Mouse (Mus musculus) CH12.LX (cell line): ENCODE results near the gene Gm11096. TPM values are rescaled to one million over a fixed set of nuclear protein-coding genes. Genes with fewer than 3 reads are reported as not detected.

Source experiments
- DNase-seq: peaks from one replicate; pipeline ENCODE4 v3.0.0-alpha.2; 2013; ENCODE audit errors: extremely low read depth
- H3K27ac ChIP-seq: 2 replicates; pipeline ENCODE4 v1.5.1; 2012; ENCODE audit warnings: low read depth, mild to moderate bottlenecking, control low read depth, moderate library complexity; ENCODE audit not compliant: insufficient read depth
- H3K27me3 ChIP-seq: replicated peaks from 2 replicates; pipeline ENCODE3; 2012; ENCODE audit warnings: inconsistent platforms
- H3K36me3 ChIP-seq, 2 experiments: replicated peaks in 1 of 2; 2 replicates each; pipeline versions ENCODE3 to v1.6.1; 2012; ENCODE audit warnings: inconsistent platforms in 1 of 2, low read length in 1 of 2, mild to moderate bottlenecking in 1 of 2, mixed read lengths in 1 of 2, moderate library complexity in 1 of 2; ENCODE audit not compliant: control insufficient read depth in 1 of 2, insufficient read depth in 1 of 2
- H3K4me1 ChIP-seq, 2 experiments: 2 replicates each; pipeline ENCODE4 v1.6.1; 2012; ENCODE audit warnings: inconsistent platforms in 1 of 2, moderate library complexity in 1 of 2; ENCODE audit not compliant: insufficient read depth in 2 of 2, control insufficient read depth in 1 of 2
- H3K4me2 ChIP-seq: 2 replicates; pipeline ENCODE4 v1.6.1; 2012; ENCODE audit warnings: low read depth, mild to moderate bottlenecking, control low read depth; ENCODE audit not compliant: poor library complexity, insufficient read depth, severe bottlenecking
- H3K4me3 ChIP-seq, 3 experiments: fragments of 150-350 bp in 1 of 3; sonication (generic) in 1 of 3; replicated peaks in 1 of 3; 2 replicates each; pipeline versions ENCODE3 to v1.5.1; 2011 to 2012; ENCODE audit warnings: low read depth in 2 of 3, low read length in 2 of 3, mild to moderate bottlenecking in 2 of 3, moderate library complexity in 2 of 3, control low read depth in 1 of 3, improper control_type of control experiment in 1 of 3, inconsistent platforms in 1 of 3, mixed read lengths in 1 of 3; ENCODE audit not compliant: poor library complexity in 1 of 3
- H3K79me2 ChIP-seq: replicated peaks from 2 replicates; pipeline ENCODE4 v1.6.1; 2012; ENCODE audit warnings: mild to moderate bottlenecking, moderate library complexity; ENCODE audit not compliant: control insufficient read depth, poor library complexity, insufficient read depth, severe bottlenecking; ENCODE audit errors: extremely low read depth
- H3K9ac ChIP-seq: 2 replicates; pipeline ENCODE4 v1.6.1; 2012; ENCODE audit warnings: low read depth, mild to moderate bottlenecking, control low read depth, moderate library complexity; ENCODE audit not compliant: insufficient read depth
- H3K9me3 ChIP-seq: replicated peaks from 2 replicates; pipeline ENCODE3; 2012; ENCODE audit warnings: low read length, inconsistent platforms, mixed read lengths
- BHLHE40 ChIP-seq: IDR thresholded peaks from 2 replicates; pipeline ENCODE4 v1.6.1; 2011; ENCODE audit warnings: mild to moderate bottlenecking, low read depth, low read length, improper control_type of control experiment
- CHD1 ChIP-seq: IDR thresholded peaks from 2 replicates; pipeline ENCODE4 v1.6.1; 2012; ENCODE audit warnings: low read depth, low read length, improper control_type of control experiment, inconsistent platforms
- CHD2 ChIP-seq: IDR thresholded peaks from 2 replicates; pipeline ENCODE4 v1.6.1; 2011; ENCODE audit warnings: low read length, improper control_type of control experiment
- E2F4 ChIP-seq: IDR thresholded peaks from 2 replicates; pipeline ENCODE4 v1.6.1; 2011; ENCODE audit warnings: low read depth, low read length, improper control_type of control experiment; ENCODE audit not compliant: insufficient replicate concordance
- EP300 ChIP-seq: IDR thresholded peaks from 2 replicates; pipeline ENCODE4 v1.6.1; 2011; ENCODE audit warnings: low read length, improper control_type of control experiment
- ETS1 ChIP-seq: conservative IDR thresholded peaks from 2 replicates; pipeline ENCODE4 v1.6.1; 2012; ENCODE audit warnings: low read depth, mild to moderate bottlenecking, inconsistent platforms, low read length, improper control_type of control experiment, moderate library complexity
- IRF4 ChIP-seq: IDR thresholded peaks from 2 replicates; pipeline ENCODE4 v1.6.1; 2014; ENCODE audit warnings: low read depth, mild to moderate bottlenecking, inconsistent platforms, low read length, improper control_type of control experiment
- JUN ChIP-seq: IDR thresholded peaks from 2 replicates; pipeline ENCODE4 v1.6.1; 2011; ENCODE audit warnings: low read depth, mild to moderate bottlenecking, low read length, improper control_type of control experiment, moderate library complexity; ENCODE audit not compliant: insufficient read depth
- MAFK ChIP-seq: IDR thresholded peaks from 2 replicates; pipeline ENCODE4 v1.6.1; 2011; ENCODE audit warnings: low read length, improper control_type of control experiment; ENCODE audit not compliant: insufficient replicate concordance
- MAX ChIP-seq: IDR thresholded peaks from 2 replicates; pipeline ENCODE4 v1.6.1; 2011; ENCODE audit warnings: low read length, improper control_type of control experiment
- MAZ ChIP-seq: IDR thresholded peaks from 2 replicates; pipeline ENCODE4 v1.6.1; 2012; ENCODE audit warnings: low read depth, mild to moderate bottlenecking, inconsistent platforms, low read length, improper control_type of control experiment, moderate library complexity
- MEF2A ChIP-seq: IDR thresholded peaks from 2 replicates; pipeline ENCODE4 v1.6.1; 2014; ENCODE audit warnings: low read depth, mild to moderate bottlenecking, inconsistent platforms, low read length, improper control_type of control experiment, borderline replicate concordance
- MXI1 ChIP-seq: IDR thresholded peaks from 2 replicates; pipeline ENCODE4 v1.6.1; 2011; ENCODE audit warnings: mild to moderate bottlenecking, low read depth, low read length, improper control_type of control experiment
- MYC ChIP-seq: IDR thresholded peaks from 2 replicates; pipeline ENCODE4 v1.6.1; 2011; ENCODE audit warnings: low read depth, mild to moderate bottlenecking, improper control_type of control experiment, low read length
- POLR2A ChIP-seq: IDR thresholded peaks from 2 replicates; pipeline ENCODE4 v1.6.1; 2011; ENCODE audit warnings: low read depth, mild to moderate bottlenecking, improper control_type of control experiment, low read length
- POLR2AphosphoS2 ChIP-seq: IDR thresholded peaks from 2 replicates; pipeline ENCODE4 v1.6.1; 2011; ENCODE audit warnings: low read depth, low read length, improper control_type of control experiment
- SIN3A ChIP-seq: IDR thresholded peaks from 2 replicates; pipeline ENCODE4 v1.6.1; 2012; ENCODE audit warnings: low read length, improper control_type of control experiment, inconsistent platforms
- TCF12 ChIP-seq: IDR thresholded peaks from 2 replicates; pipeline ENCODE4 v1.6.1; 2014; ENCODE audit warnings: low read depth, mild to moderate bottlenecking, inconsistent platforms, low read length, improper control_type of control experiment
- USF1 ChIP-seq: IDR thresholded peaks from 2 replicates; pipeline ENCODE4 v1.6.1; 2014; ENCODE audit warnings: low read depth, mild to moderate bottlenecking, inconsistent platforms, low read length, improper control_type of control experiment
- ZNF384 ChIP-seq: IDR thresholded peaks from 2 replicates; pipeline ENCODE4 v1.6.1; 2012; ENCODE audit warnings: low read depth, low read length, improper control_type of control experiment, inconsistent platforms
- dilution Hi-C: fragments of 300-500 bp; cut with MboI; formaldehyde crosslinking; loops from 2 replicates; pipeline ENCODE4 v1.14.3; 2020; ENCODE audit warnings: low sequenced_read_pairs; ENCODE audit not compliant: extremely low pct_unique_long_range_greater_than_20kb, extremely low pct_ligation_motif_present
- in situ Hi-C: fragments of 300-500 bp; cut with MboI; formaldehyde crosslinking; loops from 3 replicates; pipeline ENCODE4 v1.14.3; 2019; ENCODE audit warnings: low sequenced_read_pairs, low pct_ligation_motif_present, low pct_unique_long_range_greater_than_20kb, mixed read lengths
- polyA plus RNA-seq: library from polyadenylated mRNA; unstranded; fragments of >175 nt; gene quantifications from 2 replicates; pipeline ENCODE4 v1.2.1, GENCODE M21; 2012; ENCODE audit warnings: low read depth; ENCODE audit not compliant: insufficient read length
- total RNA-seq, 2 experiments: library from RNA; depleted of rRNA; stranded (reverse); fragments of 300-350 nt in 1 of 2; fragments of >200 nt in 1 of 2; gene quantifications; 2 replicates each; pipeline ENCODE4 v1.2.3; 2012 to 2014

The Gm11096 gene
- total and polyA plus RNA-seq, 3 experiments = not detected

GRCm38 (mm10) chr17:81433148-81433547, 8.4 kb upstream of the Gm11096 start:
- H3K79me2 ChIP-seq = no peaks in the 10 kb centered on the region
- H3K27ac ChIP-seq = no peak overlapping the region
- no peak overlapping the region for H3K4me3 ChIP-seq
- no peak for DNase-seq
- H3K27me3 ChIP-seq = no peaks in the 10 kb centered on the region
- H3K9me3 ChIP-seq = peaks cover 65% of the 10 kb centered on the region
- TF ChIP-seq EP300 = no peak
- dilution Hi-C loops = no loop called here
- H3K9ac ChIP-seq = no peak overlapping the region
- H3K4me1 ChIP-seq = no peaks in the 10 kb centered on the region
- in situ Hi-C loops = no loop called here
- no peaks in the 10 kb centered on the region for H3K36me3 ChIP-seq
- H3K4me2 ChIP-seq = no peak overlapping the region

GRCm38 (mm10) chr17:81455269-81455668, 13.7 kb downstream of the Gm11096 start:
- no peak overlapping the region for H3K9ac ChIP-seq
- no peaks in the 10 kb centered on the region for H3K79me2 ChIP-seq
- H3K9me3 ChIP-seq = peaks cover 55% of the 10 kb centered on the region
- H3K4me1 ChIP-seq = no peaks in the 10 kb centered on the region
- dilution Hi-C loops = no loop called here
- no peak overlapping the region for H3K4me2 ChIP-seq
- in situ Hi-C loops = no loop called here
- H3K36me3 ChIP-seq = no peaks in the 10 kb centered on the region
- no peaks in the 10 kb centered on the region for H3K27me3 ChIP-seq
- H3K27ac ChIP-seq = no peak overlapping the region
- DNase-seq = no peak
- no peak overlapping the region for H3K4me3 ChIP-seq
- no peak for TF ChIP-seq MYC
- no peak for TF ChIP-seq MEF2A
- TF ChIP-seq EP300 = no peak
- TF ChIP-seq CHD2 = no peak
- no peak for TF ChIP-seq ZNF384
- TF ChIP-seq POLR2AphosphoS2 = no peak
- TF ChIP-seq MAFK = no peak
- no peak for TF ChIP-seq CHD1
- TF ChIP-seq JUN = no peak
- TF ChIP-seq TCF12 = no peak
- no peak for TF ChIP-seq IRF4
- TF ChIP-seq MXI1 = no peak
- no peak for TF ChIP-seq ETS1

GRCm38 (mm10) chr17:81455977-81456376, 14.4 kb downstream of the Gm11096 start:
- dilution Hi-C loops = no loop called here
- in situ Hi-C loops = no loop called here
- Histone ChIP-seq H3K4me1 (no peaks in the 10 kb centered on the region), H3K4me2 (no peak overlapping the region), H3K79me2 (no peaks in the 10 kb centered on the region), H3K9me3 (peaks cover 57% of the 10 kb centered on the region), H3K36me3 (no peaks in the 10 kb centered on the region), H3K27me3 (no peaks in the 10 kb centered on the region)
- TF ChIP-seq MAFK (no peak), MAZ (no peak), SIN3A (no peak), BHLHE40 (no peak), USF1 (no peak), E2F4 (no peak), POLR2A (no peak), MAX (no peak), MXI1 (no peak)
- TF ChIP-seq, all 38 proteins: peak for 0
- H3K9ac ChIP-seq = no peak overlapping the region
- DNase-seq = no peak
- no peak overlapping the region for H3K27ac ChIP-seq
- no peak overlapping the region for H3K4me3 ChIP-seq
